Mouse (Mus musculus): ENCODE results near the gene Il2ra.

Il2ra gene

DNA sequence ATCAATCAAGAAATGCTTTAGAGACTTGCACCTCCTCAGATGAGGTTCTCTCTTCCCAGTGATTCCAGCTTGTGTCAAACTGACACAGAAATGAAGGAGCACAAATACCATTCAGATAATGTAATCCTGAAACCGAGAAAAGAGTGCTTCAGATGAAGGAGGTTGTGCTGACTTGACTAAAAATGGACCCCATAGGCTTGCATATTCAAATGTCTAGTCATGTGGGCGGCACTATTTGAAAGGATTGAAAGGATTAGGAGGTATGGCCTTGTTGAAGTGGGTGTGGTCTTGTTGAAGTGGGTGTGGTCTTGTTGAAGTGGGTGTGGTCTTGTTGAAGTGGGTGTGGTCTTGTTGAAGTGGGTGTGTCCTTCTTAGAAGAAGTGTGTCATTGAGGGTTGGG, 57.3 kb downstream of the Il2ra start:
- DNase-seq (ENCODE audit: low read depth, low spot score), result no peak

- DNase-seq (ENCODE audit: low read depth, low spot score), result peak; percentile 82
Observed at GRCm38 (mm10) chr2:11705201-11706025, 62.8 kb downstream of the Il2ra start, which contains the start of gene Il15ra. Il15ra (plus strand) TSS chr2:11705290.

DNA sequence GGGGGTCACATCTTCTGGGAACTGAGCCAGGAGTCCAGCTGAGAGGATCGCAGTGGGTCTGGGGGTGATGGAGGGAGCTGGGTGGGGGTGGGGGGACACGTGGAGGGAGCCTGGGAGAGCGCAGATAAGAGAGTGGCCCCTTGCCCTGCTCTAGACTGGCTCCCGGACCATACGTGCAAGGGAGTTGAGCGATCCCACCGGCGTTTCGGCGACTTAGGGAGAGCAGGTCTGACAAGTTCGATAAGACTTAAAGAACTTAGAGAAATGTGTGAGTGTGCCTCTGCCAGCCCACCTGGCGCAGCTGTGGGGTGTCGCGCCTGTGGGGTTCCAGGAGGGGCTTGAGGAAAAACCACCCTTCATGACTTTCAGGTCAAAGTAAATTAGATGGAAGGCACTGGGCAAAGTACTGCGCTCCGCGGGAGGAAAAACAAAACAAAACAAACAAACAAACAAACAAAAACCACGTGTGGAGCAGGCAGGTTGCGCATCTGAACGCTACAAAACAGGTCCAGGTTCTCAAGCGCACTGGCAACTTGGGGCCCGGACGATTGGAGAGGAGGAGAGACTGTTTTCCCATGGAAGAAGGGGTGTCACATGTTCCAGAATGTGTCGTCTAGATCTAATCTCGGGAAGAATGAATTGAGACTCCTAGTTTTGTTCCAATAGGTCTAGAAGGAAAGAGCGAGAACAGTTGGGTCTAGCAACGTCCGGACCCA, 63.6 kb downstream of the Il2ra start:
- DNase-seq (ENCODE audit: low read depth, low spot score), result no peak

DNA sequence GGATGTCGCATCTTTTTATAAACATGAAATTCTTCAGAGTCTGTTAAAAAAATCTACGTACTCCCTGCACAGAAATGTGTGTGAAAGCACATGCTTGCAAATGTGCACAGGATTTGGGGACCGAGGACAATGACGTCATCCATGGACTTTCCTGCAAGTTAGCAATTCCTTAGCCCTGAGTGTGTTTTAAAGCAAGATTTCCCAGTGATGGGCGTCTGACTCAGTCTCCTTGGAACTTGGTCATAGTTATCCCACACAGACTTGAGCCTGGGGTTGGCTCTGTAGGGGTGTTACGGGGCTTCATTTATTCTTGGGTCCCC, 64.1 kb downstream of the Il2ra start:
- no peak for DNase-seq (ENCODE audit: low read depth, low spot score)

DNA sequence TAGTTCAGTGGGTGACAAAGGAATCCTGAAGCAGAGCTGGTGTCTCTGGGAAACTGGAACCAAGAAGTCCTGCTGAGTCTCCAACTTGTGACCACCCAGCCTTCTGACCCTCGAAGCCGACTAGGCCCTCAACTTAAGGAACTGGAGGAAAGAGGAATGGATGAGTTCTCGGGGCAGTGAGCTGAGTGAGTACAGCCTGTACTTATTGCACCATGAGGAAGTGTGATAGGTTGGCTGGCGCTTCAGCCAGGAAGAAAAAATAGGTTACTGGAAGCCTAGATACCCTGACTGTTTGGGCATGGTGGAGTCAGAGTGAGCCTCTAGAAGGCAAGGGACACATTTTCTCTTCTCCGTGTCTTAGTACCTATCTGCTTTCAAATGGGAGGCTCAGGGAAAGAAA, 65.9 kb downstream of the Il2ra start:
- no peak for DNase-seq (ENCODE audit: low read depth, low spot score)

GRCm38 (mm10) chr2:11710101-11710500, 67.5 kb downstream of the Il2ra start:
- peak; percentile 55 for DNase-seq (ENCODE audit: low read depth, low spot score)

- no peak for DNase-seq (ENCODE audit: low read depth, low spot score)
Observed at GRCm38 (mm10) chr2:11712483-11712990, 69.9 kb downstream of the Il2ra start.

DNA sequence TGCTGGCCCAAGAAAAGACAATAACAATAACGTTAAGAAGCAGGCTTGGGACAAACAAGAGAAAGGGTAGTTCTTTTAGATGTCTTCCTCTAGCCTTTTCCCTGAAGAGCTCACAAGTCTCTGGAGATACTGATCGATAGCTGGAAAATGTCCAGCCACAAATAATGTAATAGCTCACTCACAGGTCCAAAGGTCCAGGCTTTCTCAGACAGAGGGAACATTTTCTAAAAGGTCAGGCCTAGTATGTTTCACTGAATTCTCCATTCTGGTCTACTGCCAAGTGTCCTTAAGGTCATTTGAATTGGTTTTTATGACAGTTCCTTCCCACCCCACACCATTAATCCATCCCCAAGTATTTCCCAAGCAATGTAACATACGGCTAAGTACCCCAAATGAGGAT, 70.4 kb downstream of the Il2ra start:
- DNase-seq (ENCODE audit: low read depth, low spot score), result no peak

GRCm38 (mm10) chr2:11714535-11714934, 71.9 kb downstream of the Il2ra start:
- DNase-seq (ENCODE audit: low read depth, low spot score), result no peak

- DNase-seq (ENCODE audit: low read depth, low spot score), result no peak
Observed at GRCm38 (mm10) chr2:11718573-11718972, 76.0 kb downstream of the Il2ra start.

DNA sequence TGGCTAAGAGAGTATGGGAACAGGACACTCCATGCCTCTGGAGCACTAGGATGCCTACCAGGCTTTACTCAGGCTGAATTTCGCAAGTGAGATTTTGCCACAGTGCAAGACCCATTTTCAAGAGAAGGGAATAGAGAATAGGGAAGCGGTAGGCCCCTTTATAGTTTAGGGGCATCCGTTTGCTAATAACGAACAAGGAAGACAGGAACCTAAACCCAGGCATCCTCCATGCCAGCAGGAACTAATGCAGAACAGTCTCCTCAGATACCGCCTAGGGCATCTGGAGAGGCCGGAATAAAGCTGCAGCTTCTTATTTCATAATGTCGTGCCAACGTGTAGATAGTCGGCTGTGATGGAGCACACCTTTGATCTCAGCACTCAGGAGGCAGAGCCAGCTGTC, 80.0 kb downstream of the Il2ra start:
- DNase-seq (ENCODE audit: low read depth, low spot score), result no peak

DNA sequence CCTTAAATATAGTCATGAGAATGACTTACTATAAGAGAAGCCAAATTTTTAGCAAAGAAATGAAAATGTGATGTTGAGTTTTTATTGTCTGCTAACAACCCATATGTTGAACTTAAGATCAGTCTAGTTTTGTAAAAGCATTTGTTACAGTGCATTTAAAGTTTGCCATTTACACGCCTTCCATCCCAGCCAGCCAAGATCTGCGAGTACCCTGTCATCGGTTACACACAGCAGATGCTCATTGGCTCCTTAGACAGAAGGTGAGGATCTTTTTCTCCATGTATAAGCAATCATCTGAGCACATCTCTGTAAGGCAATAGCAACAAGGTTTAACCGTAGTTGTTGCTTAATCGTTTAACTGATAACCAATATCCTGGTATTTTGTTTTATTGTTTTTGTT, 85.0 kb downstream of the Il2ra start:
- DNase-seq (ENCODE audit: low read depth, low spot score), result no peak

GRCm38 (mm10) chr2:11729091-11729490, 86.5 kb downstream of the Il2ra start:
- DNase-seq (ENCODE audit: low read depth, low spot score), result no peak

DNA sequence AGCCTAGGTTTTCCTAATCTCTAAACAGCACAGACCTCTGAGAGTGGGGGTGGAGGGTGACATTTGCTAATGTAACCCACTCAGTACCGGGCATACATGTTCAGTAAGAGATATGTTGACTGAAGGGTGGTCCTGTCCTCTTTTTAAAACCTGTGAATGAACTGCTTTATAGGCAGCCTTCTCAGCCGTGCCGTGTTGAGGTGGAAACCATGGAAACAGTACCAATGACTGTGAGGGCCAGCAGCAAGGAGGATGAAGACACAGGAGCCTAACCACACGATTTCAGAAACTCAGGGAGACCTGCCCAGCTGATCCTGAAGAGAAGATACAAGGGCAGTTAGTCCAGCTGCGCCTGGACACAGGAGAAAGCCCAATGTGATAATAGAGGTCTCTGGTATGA, 90.4 kb downstream of the Il2ra start:
- no peak for DNase-seq (ENCODE audit: low read depth, low spot score)

- DNase-seq (ENCODE audit: low read depth, low spot score), result no peak
Observed at GRCm38 (mm10) chr2:11735853-11736252, 93.2 kb downstream of the Il2ra start.

DNA sequence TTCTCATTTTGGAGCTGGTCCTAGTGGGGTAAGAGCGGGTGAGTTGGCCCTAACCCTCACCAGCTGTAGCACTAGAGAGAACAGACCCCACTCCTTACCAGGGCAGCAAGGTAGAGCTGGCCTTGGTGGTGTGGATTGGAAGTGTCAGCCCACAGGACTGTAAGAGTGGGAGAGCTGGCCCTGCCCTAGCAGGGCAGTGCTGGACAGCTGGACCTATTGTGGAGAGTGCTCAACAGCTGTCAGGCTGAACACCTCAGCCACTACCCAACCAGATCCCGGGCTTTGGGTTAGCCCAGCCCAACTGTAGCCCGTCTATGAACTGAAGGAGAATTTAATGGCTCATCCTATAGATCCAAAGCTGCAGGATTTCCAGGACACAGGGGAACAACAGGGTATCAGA, 96.2 kb downstream of the Il2ra start:
- no peak for DNase-seq (ENCODE audit: low read depth, low spot score)

DNA sequence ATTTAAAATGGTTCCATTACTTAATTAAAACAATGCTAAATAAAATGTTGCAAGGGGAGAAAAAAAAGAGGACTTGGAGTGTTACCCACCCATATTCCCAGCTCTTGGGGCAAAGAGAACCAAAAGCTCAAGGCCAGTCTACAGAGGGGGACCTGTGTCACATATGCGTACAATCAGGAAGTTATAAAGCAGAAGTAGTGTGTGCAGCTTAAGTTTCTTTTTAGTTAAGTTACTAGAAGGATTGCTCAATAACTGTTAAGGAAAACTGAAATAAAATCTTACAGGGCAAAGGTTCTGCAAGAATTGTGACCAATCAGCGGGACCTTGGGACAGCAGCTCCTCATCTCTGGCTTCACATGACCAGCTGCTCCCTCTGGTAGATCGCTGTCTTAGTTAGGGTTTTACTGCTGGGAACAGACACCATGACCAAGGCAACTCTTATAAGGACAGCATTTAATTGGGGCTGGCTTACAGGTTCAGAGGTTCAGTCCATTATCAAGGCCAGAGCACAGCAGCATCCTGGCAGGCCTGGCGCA, 97.0 kb downstream of the Il2ra start:
- no peak for DNase-seq (ENCODE audit: low read depth, low spot score)

All from CD4-positive helper T cell, adult 2 months (primary cell).